Mouse (Mus musculus): ENCODE data around the gene Samd3.

GRCm38 (mm10) chr10:26259908-26260307, 30.4 kb downstream of the Samd3 start:
- TF ChIP-seq CTCF (IDR thresholded peaks at IDR 0.05; ENCODE audit: control insufficient read depth, insufficient read depth, insufficient read length), result no peak
- TF ChIP-seq FOSL1 (IDR thresholded peaks at IDR 0.05; ENCODE audit: insufficient read depth, low read length, poor library complexity, severe bottlenecking), result no peak
- TF ChIP-seq MAX (IDR thresholded peaks at IDR 0.05), result no peak
